Mouse (Mus musculus): Measurements from ENCODE around the gene Suz12.
"Not testable (repeated sequence)": the region's sequence is repeated elsewhere in the genome, so short reads cannot be mapped to it uniquely, and the experiment has no call there.

The Suz12 gene

DNA sequence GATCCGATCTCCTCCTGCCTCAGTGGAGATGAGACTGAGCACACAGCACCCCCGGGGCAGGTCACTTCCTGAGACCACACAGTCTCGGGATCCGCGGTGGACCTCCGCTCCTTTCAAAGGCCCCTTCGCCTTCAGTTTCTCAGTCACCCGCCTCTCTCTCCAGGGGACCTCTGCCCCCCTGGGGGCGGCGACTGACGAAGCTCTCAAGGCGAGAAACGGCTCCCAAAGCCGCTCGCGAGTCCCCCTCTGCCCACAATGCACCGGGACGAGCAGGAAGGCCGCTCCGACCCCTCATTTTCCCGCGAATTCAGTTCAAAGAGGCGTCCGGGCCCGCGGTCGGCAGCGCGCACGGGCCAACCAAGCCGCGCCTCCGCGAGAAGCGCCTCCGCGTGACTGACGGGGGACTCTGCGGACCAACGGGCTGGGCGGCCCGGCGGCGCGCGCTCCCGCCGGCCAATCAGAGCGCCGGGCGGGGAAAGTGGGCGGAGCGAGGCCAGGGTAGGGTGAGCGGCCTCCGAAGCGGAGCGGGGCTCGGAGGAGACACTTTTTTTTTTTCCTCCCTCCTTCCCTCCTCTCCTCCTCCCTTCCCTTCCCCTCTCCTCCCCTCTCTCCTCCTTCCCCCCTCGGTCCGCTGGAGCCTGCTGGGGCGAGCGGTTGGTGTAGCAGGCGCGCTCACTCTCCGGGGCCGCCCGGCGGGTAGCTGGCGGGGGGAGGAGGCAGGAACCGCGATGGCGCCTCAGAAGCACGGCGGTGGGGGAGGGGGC lies at the start of gene Suz12:
Gene Suz12 (plus strand): TSS at position 515 of the 764 bp plus-strand sequence.
- DNase-seq (ENCODE audit: low read depth in 1 of 2, low spot score in 2 of 2), result peak; percentile 87 to 91

DNA sequence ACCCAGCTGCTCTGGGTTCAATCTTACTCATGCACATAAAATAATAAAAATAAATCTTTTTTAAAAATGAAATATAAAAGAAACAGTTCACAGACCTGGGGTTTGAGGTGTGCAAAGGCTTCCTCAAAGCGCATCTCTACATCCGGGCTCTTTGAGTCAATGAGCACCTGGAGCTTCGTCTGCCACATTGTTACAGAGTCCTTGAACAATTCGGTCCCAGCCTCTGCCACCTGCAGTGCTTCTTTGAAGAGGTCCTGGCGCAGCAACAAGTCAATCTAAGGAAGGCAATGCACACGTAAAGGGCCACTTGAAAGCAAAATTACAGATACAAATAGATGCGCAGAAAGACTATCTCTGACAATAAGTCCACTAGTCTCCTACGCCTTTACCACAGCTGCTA lies 49.8 kb upstream of the Suz12 start:
- DNase-seq (ENCODE audit: low read depth in 1 of 2, low spot score in 2 of 2), result no peak

DNA sequence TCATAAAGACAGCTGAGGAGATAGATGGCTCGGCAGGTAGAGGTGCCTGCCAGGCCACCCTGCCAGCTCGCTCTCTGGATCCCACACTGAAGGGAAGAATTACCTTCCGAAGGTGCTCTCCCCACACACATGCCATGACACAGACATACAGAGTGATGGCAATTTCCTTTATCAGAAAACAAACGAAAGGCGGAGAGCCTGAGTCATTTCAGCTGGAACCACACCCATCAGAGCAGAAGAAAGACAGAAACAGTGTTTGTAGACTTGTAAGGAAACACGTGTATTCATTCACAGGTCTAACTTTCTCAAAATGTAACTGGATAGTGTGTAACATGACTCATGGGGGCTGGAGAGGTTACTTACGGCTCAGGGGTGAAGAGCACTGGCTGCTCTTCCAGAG lies 49.3 kb upstream of the Suz12 start:
- DNase-seq (ENCODE audit: low read depth in 1 of 2, low spot score in 2 of 2), result no peak

DNA sequence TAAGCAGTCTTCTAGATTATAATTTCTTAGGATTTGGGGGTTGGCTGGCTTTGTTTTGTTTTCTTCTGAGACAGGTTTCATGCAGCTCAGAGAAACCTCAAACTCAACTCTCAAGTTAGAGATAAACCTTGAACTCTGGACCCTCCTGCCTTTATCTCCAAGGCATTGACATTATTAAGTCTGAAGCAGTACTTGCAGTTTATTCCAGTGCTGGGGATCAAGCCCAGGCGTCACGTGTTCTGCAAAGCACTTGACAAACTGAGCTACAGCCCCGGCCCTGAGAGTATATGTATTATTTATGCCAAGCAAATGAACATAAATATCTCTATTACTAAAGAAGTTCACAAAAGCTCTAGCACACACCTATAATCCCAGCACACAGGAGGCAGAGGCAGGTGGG lies 45.6 kb upstream of the Suz12 start:
- DNase-seq (ENCODE audit: low read depth in 1 of 2, low spot score in 2 of 2), result no peak

DNA sequence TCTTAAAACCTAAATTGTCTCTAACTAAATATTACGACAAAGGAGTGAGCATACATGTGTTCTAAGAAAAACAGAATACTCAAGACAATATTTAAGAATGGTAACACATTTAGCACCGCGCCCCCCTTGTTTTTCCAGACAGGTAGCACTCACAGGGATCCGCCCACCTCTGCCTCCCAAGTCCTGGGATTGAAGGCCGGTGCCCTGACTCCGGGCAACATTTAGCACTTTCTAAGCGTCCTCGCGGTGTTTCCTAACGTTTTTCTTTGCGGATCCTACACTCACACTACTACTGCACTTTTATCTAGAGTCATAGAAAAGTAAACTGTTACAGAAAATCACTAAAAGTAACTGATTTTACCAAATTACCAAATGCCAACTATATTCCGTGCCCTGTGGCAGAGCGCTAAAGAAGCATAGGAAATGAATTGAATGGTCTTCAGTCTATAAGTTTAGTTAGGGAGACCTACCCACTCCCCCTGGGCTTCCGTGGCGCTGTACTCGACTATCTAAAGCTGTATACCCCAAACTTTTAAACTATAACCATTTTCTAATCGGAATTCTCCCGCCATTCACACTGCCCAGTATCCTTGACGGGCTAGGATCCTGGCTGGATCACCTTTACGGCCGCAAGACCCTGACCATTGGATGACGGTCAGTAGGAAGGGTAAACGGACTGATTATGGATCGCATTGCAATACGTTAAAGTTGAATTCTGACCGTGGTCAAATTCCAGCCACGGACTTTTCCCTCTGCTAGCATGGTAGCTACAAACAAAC lies 31.4 kb upstream of the Suz12 start:
- no peak for DNase-seq (ENCODE audit: low read depth in 1 of 2, low spot score in 2 of 2)

DNA sequence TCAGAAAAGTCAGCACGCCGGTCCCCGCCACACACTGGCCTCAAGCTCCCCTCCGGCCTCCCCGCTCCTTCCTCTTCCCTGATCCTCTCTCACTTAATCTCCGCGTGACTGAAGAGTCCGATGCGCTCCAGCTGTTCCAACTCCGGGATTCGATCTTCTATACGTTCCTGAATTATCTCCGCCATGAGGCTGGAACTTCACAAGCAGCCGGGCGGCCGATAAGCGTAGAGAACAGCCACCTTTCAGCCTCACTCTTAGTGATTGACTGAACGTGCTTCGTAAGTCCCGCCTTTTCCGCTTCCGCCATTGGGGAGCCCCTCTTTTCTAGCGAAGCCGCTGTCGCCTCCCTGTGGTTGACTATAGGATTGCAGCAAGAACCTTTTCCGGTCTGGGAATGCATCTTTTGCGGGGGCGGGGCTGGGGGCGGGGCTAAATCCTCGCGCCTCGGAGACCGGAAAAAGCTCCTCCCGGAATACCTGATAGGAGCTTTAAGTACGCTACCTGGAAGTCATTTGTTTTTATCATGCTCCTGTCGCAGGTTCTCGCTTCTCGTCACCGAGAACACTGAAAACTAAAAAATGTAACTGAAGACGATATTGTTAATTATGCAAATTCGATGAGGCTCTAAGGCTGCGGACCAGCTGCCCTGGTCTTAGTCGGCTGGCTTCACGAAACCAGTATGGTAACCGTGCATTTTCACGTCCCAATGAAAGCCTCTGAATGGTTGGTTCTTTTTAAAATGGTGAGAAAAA lies 30.6 kb upstream of the Suz12 start, which contains the start of gene Utp6:
Gene Utp6 (minus strand): TSS at position 266 of the 752 bp plus-strand sequence.
- peak; percentile 95 to 98 for DNase-seq (ENCODE audit: low read depth in 1 of 2, low spot score in 2 of 2)

DNA sequence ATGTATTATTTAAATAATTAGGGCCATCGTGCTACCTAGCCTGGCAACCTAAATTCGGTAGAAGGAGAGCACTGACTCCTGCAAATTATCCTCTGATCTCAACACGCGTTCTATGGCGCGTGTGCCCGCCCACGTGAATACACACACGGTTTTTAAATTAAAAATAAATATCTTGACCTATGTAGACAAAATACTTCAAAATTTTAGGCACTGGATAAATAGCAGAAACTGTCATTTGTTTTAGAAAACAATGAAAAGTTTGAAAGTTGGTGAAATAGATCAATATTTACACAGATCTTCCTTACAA lies 30.1 kb upstream of the Suz12 start:
- no peak for DNase-seq (ENCODE audit: low read depth in 1 of 2, low spot score in 2 of 2)

DNA sequence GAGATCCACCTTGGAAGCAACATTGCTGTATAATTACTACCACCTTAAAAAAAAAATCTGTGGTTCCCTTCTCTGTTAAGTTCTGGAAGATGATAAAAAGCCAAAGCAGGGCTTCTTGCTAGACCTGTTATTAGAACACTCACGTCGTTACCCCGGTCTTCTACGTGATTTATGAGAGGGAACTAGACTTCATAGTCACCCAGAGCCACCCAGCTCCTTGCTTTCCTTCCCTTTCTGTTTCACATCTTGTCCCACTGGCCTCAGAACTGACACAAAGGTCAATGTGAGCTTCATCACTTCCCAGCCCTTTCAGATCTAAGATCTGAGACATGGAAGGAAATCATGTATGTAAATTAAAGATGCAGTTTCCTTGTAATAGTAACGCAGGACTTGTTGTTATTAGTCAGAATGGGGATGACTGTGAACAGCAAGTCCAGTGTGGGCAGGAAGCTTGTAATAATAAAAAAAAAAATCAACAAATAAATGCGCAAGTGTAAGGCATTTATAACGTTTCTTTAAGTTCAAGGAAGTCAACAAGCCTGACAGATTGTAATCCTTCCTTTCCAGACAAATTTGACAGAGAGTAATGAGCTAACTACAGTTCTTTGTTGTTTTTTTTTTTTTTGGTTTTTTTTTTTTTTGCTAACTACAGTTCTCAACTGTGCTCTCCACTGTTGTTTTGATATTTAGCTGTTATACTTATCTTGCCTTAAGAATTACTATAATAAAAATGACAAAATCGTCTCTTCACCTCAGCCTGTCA lies 29.5 kb upstream of the Suz12 start:
- peak in 1 of 2 experiments; percentile 5 for DNase-seq (ENCODE audit: low read depth in 1 of 2, low spot score in 2 of 2)

DNA sequence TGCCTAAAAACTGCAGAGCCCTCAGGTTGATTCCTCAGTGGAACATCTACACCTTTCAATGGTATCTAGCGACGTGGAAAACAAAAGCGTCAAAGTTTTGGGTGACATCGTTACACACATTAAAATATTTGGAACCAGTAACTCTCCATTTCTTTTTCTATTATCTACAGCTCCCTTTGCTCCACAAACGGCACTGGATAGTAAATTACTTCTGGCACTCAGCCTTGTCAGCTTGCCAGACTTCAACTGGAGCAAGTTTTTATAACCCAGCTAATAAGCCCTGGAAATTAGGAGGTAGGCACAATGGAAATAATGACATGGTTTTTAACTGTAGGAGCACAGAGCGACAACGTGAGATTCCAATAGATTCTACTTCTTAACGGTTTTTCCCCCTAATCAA lies 27.0 kb upstream of the Suz12 start:
- DNase-seq (ENCODE audit: low read depth in 1 of 2, low spot score in 2 of 2), result no peak

DNA sequence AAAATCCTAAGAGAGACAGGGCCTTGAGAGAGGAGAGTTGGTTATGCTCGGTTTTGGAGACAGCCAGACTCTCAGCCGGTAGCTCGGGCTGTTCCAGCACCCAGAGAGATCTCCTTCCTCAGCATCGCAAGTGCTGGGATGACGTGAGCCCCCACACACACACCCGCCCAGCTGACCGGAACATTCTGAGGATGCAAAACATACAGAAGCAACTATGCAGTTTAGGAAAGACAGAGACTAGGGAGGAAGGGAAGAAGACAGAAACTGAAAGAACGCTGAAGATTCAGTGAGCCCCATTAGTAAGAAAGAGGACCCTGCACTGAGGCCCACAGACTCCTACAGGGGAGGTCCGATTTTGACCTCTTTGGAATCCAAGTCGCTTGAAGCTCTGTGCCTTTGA lies 25.2 kb upstream of the Suz12 start:
- DNase-seq (ENCODE audit: low read depth in 1 of 2, low spot score in 2 of 2), result no peak

DNA sequence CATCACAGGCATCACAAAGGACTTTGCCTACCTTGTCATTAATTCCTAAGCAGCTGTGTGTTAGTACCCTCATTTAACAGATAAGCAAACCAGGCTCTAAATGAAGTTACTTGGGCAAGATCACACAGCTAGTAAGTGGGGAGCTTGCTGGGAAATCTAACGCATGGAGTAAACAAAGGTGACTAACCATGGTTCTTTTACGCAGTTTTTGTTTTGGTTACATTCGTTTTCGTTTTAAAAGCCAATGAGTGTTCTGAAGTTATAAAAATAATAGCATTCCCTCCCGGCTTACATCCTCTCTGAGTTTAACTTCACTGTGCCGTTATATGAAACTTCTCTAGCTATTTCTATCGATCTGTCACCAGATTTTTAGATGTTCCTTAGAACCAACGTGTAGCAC lies 19.8 kb upstream of the Suz12 start:
- no peak for DNase-seq (ENCODE audit: low read depth in 1 of 2, low spot score in 2 of 2)

DNA sequence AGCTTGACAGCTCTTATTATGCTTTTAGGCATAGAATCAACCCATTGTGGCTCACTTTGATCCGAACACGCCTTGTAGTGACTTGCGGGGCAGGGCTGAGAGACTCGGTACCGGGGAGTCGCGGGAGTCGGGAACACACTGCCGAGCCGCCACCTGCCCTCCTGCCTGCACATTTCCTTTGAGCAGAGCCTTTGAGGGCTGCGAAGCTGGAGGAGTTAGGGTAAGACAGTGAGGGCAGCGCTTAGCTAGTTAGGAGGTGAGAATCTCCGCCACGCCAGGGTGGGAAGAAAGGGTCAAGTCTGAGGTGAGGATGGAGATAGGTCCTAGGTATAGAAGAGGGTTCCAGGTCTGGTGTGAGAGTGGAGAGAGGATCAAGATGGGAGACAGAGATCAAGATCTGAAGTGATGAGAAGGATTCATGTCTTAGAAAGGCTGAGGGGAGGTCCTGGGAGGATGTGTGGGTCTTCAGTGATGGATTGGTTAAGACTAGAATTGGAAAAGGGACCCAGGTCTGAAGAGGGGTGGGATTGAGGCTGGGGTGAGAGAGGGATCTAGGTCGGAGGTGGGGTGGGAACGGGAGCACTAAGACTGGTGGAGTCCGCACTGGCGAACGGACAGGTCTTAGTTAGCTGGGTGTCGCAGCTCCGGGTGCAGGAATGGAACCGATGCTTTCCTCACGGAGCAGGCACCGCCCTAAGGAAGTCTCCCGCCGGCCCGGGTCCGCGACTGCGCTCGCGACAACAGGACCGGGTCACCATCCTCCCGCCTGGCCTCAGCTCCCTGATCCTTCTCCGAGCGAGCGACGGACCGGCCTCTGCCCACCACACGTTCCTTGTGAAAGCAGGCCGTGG lies 19.1 kb upstream of the Suz12 start:
- DNase-seq (ENCODE audit: low read depth in 1 of 2, low spot score in 2 of 2), result no peak

DNA sequence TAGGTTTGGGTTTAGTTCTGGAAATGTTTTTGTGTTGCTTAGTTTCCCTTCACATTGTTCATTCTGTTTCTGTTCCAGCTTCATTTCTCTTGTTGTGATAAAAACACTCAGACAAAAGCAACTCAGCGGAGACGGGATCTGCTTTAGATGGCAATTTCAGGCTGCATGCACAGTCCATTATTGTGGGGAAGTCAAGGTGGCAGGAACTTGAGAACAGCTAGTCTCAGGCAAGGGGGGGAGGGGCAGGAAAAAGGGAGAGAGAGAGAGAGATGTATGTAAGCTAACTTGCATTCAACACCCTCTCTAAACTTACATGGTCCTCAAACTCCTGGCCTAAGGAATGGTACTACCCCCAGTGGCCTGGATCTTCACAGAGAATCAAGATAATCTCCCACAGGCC lies 17.5 kb upstream of the Suz12 start:
- DNase-seq (ENCODE audit: low read depth in 1 of 2, low spot score in 2 of 2), result no peak

DNA sequence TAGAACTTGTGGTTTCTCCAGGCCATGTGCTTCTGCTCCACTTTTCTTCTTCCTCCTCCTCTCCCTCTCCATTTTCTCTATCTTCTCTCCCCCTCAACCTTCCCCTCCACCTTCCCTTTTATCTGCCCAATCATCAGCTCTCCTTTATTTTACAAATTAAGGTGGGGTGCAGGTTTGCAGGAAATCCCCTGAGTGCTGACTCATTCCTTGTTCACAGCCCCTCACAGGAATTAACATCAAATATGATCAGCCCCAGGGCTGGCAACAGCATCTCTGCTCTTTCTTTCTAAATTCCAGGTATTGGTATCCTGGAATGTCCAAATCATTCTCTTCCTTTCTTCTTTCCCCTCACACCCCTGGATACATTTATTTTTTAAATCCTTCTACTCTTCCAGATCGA lies 16.7 kb upstream of the Suz12 start:
- no peak for DNase-seq (ENCODE audit: low read depth in 1 of 2, low spot score in 2 of 2)

DNA sequence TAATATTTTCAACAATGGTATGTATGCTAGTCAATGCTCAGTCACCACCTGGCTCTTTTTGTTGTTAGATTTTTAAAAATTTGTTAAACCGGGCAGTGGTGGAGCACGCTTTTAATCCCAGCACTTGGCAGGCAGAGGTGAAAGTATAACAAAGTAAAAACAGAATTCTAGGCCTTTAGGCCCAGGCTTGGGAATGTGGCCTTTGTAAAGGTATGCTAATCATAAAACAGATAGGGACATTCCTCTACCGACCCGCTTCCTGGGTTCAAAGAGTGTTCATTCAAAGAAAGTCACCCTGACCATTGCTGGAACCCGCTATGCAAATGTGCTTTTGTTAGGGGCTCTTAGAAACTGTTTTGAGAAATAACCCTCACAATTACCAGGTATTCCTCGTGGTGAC lies 16.3 kb upstream of the Suz12 start:
- DNase-seq (ENCODE audit: low read depth in 1 of 2, low spot score in 2 of 2), result not testable (repeated sequence)

DNA sequence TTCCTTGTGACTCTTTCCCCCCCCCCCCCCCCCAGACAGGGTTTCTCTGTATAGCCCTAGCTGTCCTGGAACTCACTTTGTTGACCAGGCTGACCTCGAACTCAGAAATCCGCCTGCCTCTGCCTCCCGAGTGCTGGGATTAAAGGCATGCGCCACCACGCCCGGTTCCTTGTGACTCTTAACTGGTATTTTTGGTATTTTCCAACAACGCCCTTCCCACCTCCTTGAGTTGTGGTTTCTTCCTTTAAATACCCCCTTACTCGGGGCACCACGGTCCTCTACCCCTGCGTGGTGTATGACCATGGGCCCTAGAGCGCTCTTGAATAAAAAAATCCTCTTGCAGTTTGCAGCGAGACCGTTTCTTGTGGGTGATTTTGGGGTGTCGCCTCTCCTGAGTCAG lies 15.8 kb upstream of the Suz12 start:
- not testable (repeated sequence) for DNase-seq (ENCODE audit: low read depth in 1 of 2, low spot score in 2 of 2)

DNA sequence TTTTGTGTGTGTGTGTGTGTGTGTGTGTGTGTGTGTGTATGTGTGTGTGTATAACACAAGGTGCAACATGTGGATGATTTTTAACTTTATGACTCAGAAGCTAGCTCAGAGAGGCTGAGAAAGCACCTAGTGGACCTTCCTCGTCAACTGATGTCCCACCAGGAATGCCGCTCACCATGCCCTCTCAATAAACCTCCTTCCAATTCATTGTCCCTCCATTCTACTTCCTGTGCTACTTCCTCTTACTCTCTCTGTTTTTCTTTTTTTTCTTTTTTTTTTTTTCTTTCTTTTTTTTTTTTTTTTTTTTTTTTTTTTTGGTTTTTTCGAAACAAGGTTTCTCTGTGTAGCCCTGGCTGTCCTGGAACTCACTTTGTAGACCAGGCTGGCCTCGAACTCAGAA lies 15.2 kb upstream of the Suz12 start:
- DNase-seq (ENCODE audit: low read depth in 1 of 2, low spot score in 2 of 2), result not testable (repeated sequence)

DNA sequence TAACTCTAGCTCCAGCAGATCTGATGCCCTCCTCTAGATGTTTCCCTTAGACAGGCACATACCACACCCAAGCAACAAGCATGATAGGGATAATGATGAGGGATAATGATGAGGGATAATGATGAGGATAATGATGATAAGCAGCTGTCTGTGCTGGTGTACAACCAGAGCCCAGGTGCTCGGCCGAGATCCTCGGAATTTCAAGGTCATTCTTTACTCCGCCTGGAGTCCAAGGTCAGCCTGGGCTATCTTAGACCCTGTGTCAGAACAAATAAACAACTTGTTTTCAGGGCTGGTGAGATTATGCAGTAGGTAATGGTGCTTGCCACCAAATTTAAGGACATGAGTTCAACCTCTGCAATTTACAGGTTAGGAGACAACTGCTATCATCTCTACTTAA lies 6.0 kb upstream of the Suz12 start:
- no peak for DNase-seq (ENCODE audit: low read depth in 1 of 2, low spot score in 2 of 2)

DNA sequence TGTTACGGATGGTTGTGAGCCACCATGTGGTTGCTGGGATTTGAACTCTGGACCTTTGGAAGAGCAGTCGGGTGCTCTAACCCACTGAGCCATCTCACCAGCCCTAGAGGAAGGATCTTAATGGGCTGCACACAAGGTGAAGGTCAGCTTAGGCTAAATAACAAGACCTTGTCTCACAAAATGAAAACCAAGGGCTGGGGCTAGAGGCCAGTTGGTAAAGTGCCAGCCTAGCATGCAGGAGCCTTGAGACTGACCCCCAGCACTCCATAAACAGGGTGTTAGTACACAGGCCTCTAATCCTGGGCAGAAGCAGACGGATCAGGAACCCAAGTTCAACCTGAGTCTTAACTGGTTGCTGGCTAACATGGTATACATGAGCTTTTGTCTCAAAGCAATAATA lies 5.0 kb upstream of the Suz12 start:
- no peak for DNase-seq (ENCODE audit: low read depth in 1 of 2, low spot score in 2 of 2)

DNA sequence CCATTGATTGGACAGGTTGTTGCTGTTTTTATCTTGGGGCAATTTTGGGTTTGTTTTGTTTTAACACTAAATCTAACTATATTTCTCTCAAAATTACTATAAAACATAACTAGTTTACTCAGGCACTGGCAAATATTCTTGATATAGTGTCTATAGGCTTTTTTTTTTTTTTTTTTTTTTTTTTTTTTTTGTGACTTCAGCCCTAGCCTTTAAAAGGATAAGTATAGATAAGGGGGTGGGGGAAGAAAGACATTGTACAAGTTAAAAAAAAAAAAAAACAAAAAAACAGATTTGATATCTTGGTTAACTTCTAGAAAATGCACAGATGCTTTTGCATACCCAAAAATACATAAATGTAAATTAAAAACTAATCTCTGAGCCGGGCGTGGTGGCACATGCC lies 2.8 kb upstream of the Suz12 start:
- no peak for DNase-seq (ENCODE audit: low read depth in 1 of 2, low spot score in 2 of 2)

Data from monocyte, adult 2 months (primary cell).